In genomic region chr2:76675949-76676348, GRCm38 (mm10) we compare ENCODE assay signal across 8 mouse cellular contexts. TPM values are rescaled to one million over a fixed set of nuclear protein-coding genes. Genes with fewer than 3 reads are reported as not detected.
DNase-seq lines count a peak whose midpoint lies in the region; ATAC-seq and TF ChIP-seq lines count a peak whose summit lies in the region.

No protein-coding gene starts in this region.

- no peaks in the 10 kb centered on the region for H3K27me3 ChIP-seq in kidney, embryonic 16.5 days (ENCODE audit: insufficient read depth, low read length)
- no peaks in the 10 kb centered on the region for H3K27me3 ChIP-seq in hindbrain, embryonic 14.5 days (ENCODE audit: control insufficient read depth, insufficient read depth, low read length)
- no peaks in the 10 kb centered on the region for H3K27me3 ChIP-seq in midbrain, embryonic 15.5 days (replicated peaks)

- 6% methylated on average over 4 of the region's 4 CpGs for WGBS in kidney, embryonic 16.5 days
- 7% methylated on average over 4 of the region's 4 CpGs for WGBS in hindbrain, embryonic 14.5 days
- WGBS in midbrain, embryonic 15.5 days, result 5% methylated on average over 4 of the region's 4 CpGs

- H3K4me3 ChIP-seq in kidney, embryonic 16.5 days (ENCODE audit: low read length), result peak overlapping the region; percentile 89
- H3K4me3 ChIP-seq in cortical plate, adult 2 months (ENCODE audit: insufficient read depth, low read length), result peak overlapping the region; percentile 47
- peak overlapping the region; percentile 87 for H3K4me3 ChIP-seq in hindbrain, embryonic 14.5 days (replicated peaks; ENCODE audit: low read length)
- peak overlapping the region; percentile 87 for H3K4me3 ChIP-seq in midbrain, embryonic 15.5 days

- DNase-seq in kidney, adult 8-10 months, result no peak
- DNase-seq in hindbrain, embryonic 14.5 days (ENCODE audit: low spot score), result no peak
- no peak for DNase-seq in left cerebral cortex, adult 11 months (ENCODE audit: low spot score)
- DNase-seq in thymus, postnatal 25 days, result no peak

- peaks cover 7% of the 10 kb centered on the region; the same call in 1 of the 2 replicates for H3K36me3 ChIP-seq in kidney, embryonic 16.5 days (ENCODE audit: insufficient read depth, low read length)
- peaks cover 4% of the 10 kb centered on the region; the same call in 1 of the 2 replicates for H3K36me3 ChIP-seq in hindbrain, embryonic 14.5 days (replicated peaks; ENCODE audit: control insufficient read depth, insufficient read depth)
- no peaks in the 10 kb centered on the region; the same call in 1 of the 2 replicates for H3K36me3 ChIP-seq in midbrain, embryonic 15.5 days (replicated peaks)

- H3K9me3 ChIP-seq in kidney, embryonic 16.5 days (ENCODE audit: low read length), result no peaks in the 10 kb centered on the region
- H3K9me3 ChIP-seq in hindbrain, embryonic 14.5 days (ENCODE audit: control insufficient read depth, low read length), result no peaks in the 10 kb centered on the region
- no peaks in the 10 kb centered on the region for H3K9me3 ChIP-seq in midbrain, embryonic 15.5 days

- H3K4me2 ChIP-seq in kidney, embryonic 16.5 days (replicated peaks; ENCODE audit: low read depth, low read length), result peak overlapping the region; percentile 76
- H3K4me2 ChIP-seq in hindbrain, embryonic 14.5 days (replicated peaks), result peak overlapping the region; percentile 83
- H3K4me2 ChIP-seq in midbrain, embryonic 15.5 days, result peak overlapping the region; percentile 62

- no peak for TF ChIP-seq POLR2A in cortical plate, adult 2 months (IDR thresholded peaks at IDR 0.05; ENCODE audit: extremely low read depth, insufficient read depth, low read length)

- peak overlapping the region; percentile 91 for H3K9ac ChIP-seq in kidney, embryonic 16.5 days (replicated peaks; ENCODE audit: low read length)
- peak overlapping the region; percentile 89 for H3K9ac ChIP-seq in hindbrain, embryonic 14.5 days
- H3K9ac ChIP-seq in midbrain, embryonic 15.5 days, result peak overlapping the region; percentile 78

- no peak for ATAC-seq in kidney, embryonic 16.5 days (ENCODE audit: low FRiP score, low TSS enrichment)
- no peak for ATAC-seq in hindbrain, embryonic 14.5 days (ENCODE audit: low FRiP score)
- ATAC-seq in midbrain, embryonic 15.5 days (replicated peaks), result no peak
- ATAC-seq in activated CD4-positive, CD25-positive, alpha-beta regulatory T cell, adult 4 months, result no peak

- TF ChIP-seq CTCF in cortical plate, adult 2 months (IDR thresholded peaks at IDR 0.05; ENCODE audit: extremely low read depth, insufficient read depth, low read length), result no peak

- H3K4me1 ChIP-seq in kidney, embryonic 16.5 days (ENCODE audit: insufficient read depth, low read length), result peaks cover 27% of the 10 kb centered on the region
- H3K4me1 ChIP-seq in cortical plate, adult 2 months (ENCODE audit: control insufficient read depth, insufficient read depth, low read length), result peaks cover 5% of the 10 kb centered on the region; the same call in 1 of the 2 replicates
- peaks cover 31% of the 10 kb centered on the region for H3K4me1 ChIP-seq in hindbrain, embryonic 14.5 days (replicated peaks; ENCODE audit: control insufficient read depth, insufficient read depth, low read length)
- peaks cover 22% of the 10 kb centered on the region for H3K4me1 ChIP-seq in midbrain, embryonic 15.5 days

- H3K27ac ChIP-seq in kidney, embryonic 16.5 days (ENCODE audit: low read length), result peak overlapping the region; percentile 89
- H3K27ac ChIP-seq in cortical plate, adult 2 months (ENCODE audit: insufficient read depth, low read length), result no peak overlapping the region
- no peak overlapping the region for H3K27ac ChIP-seq in hindbrain, embryonic 14.5 days
- no peak overlapping the region for H3K27ac ChIP-seq in midbrain, embryonic 15.5 days

RNA-seq across cellular contexts. Expression of gene Plekha3, which starts 0.9 kb away (rescaled TPM):
- 3.6 and 4.0 TPM in 2 replicates for polyA plus RNA-seq in kidney, embryonic 16.5 days (2015; fragmentation: Nextera tagmentation; extraction: Ambion mirVana)
- polyA plus RNA-seq in cortical plate, adult 2 months (2012; rRNA removed), result 31.3 and 31.7 TPM in 2 replicates
- 14.9 and 15.6 TPM in 2 replicates for polyA plus RNA-seq in hindbrain, embryonic 14.5 days (2014; fragmentation: Nextera tagmentation; extraction: Ambion mirVana)
- polyA plus RNA-seq in midbrain, embryonic 15.5 days (2015; fragmentation: Nextera tagmentation; extraction: Ambion mirVana), result 10.5 TPM in 2 replicates
- polyA plus RNA-seq in activated CD4-positive, CD25-positive, alpha-beta regulatory T cell, adult 4 months (2017; shearing (Covaris generic)), result 10 to 100 TPM in 1 of 2 experiments, 1 to 10 TPM in 1; 9.1 to 13.0 TPM

RNA-seq across cellular contexts. Expression of gene Fkbp7, which starts 3.0 kb away (rescaled TPM):
- polyA plus RNA-seq in kidney, embryonic 16.5 days (2015; fragmentation: Nextera tagmentation; extraction: Ambion mirVana), result 55.3 and 60.7 TPM in 2 replicates
- polyA plus RNA-seq in cortical plate, adult 2 months (2012; rRNA removed), result 8.8 and 9.0 TPM in 2 replicates
- polyA plus RNA-seq in hindbrain, embryonic 14.5 days (2014; fragmentation: Nextera tagmentation; extraction: Ambion mirVana), result 15.4 and 19.7 TPM in 2 replicates
- 11.8 and 13.9 TPM in 2 replicates for polyA plus RNA-seq in midbrain, embryonic 15.5 days (2015; fragmentation: Nextera tagmentation; extraction: Ambion mirVana)
- polyA plus RNA-seq in activated CD4-positive, CD25-positive, alpha-beta regulatory T cell, adult 4 months (2017; shearing (Covaris generic)), result 1 to 10 TPM; 1.9 to 4.5 TPM

RNA-seq across cellular contexts. Expression of gene Pjvk, which starts 27.7 kb away (rescaled TPM):
- 2.3 and 2.6 TPM in 2 replicates for polyA plus RNA-seq in kidney, embryonic 16.5 days (2015; fragmentation: Nextera tagmentation; extraction: Ambion mirVana)
- polyA plus RNA-seq in cortical plate, adult 2 months (2012; rRNA removed), result 0.08 TPM in 1 of 2 replicates, not detected in the other
- 0.68 TPM in 2 replicates for polyA plus RNA-seq in hindbrain, embryonic 14.5 days (2014; fragmentation: Nextera tagmentation; extraction: Ambion mirVana)
- 0.65 and 0.93 TPM in 2 replicates for polyA plus RNA-seq in midbrain, embryonic 15.5 days (2015; fragmentation: Nextera tagmentation; extraction: Ambion mirVana)
- polyA plus RNA-seq in activated CD4-positive, CD25-positive, alpha-beta regulatory T cell, adult 4 months (2017; shearing (Covaris generic)), result not detected

RNA-seq across cellular contexts. Expression of gene Prkra, which starts 28.1 kb away (rescaled TPM):
- 78.9 and 80.6 TPM in 2 replicates for polyA plus RNA-seq in kidney, embryonic 16.5 days (2015; fragmentation: Nextera tagmentation; extraction: Ambion mirVana)
- 19.5 and 20.0 TPM in 2 replicates for polyA plus RNA-seq in cortical plate, adult 2 months (2012; rRNA removed)
- 112 and 119 TPM in 2 replicates for polyA plus RNA-seq in hindbrain, embryonic 14.5 days (2014; fragmentation: Nextera tagmentation; extraction: Ambion mirVana)
- 104 and 108 TPM in 2 replicates for polyA plus RNA-seq in midbrain, embryonic 15.5 days (2015; fragmentation: Nextera tagmentation; extraction: Ambion mirVana)
- 10 to 100 TPM; 10.1 to 16.4 TPM for polyA plus RNA-seq in activated CD4-positive, CD25-positive, alpha-beta regulatory T cell, adult 4 months (2017; shearing (Covaris generic))
